Mouse (Mus musculus) cerebellum, adult 2 months (tissue): ENCODE measurements around the gene Cdc42bpa.

Source experiments
- CTCF ChIP-seq: fragments of 200-500 bp; IDR thresholded peaks from 2 replicates; pipeline ENCODE4 v1.5.1; 2011; ENCODE audit warnings: low read depth, mild to moderate bottlenecking, control low read depth, low read length, moderate library complexity, borderline replicate concordance; ENCODE audit not compliant: insufficient read depth
- POLR2A ChIP-seq: fragments of 200-500 bp; IDR thresholded peaks from 2 replicates; pipeline ENCODE4 v1.6.1; 2011; ENCODE audit warnings: low read length, control low read depth, borderline replicate concordance; ENCODE audit not compliant: insufficient read depth

GRCm38 (mm10) chr1:180045172-180045571, 84.9 kb downstream of the Cdc42bpa start:
- TF ChIP-seq POLR2A = no peak
- no peak for TF ChIP-seq CTCF
